Mouse (Mus musculus): Measurements from ENCODE around the gene Heatr9.

DNA sequence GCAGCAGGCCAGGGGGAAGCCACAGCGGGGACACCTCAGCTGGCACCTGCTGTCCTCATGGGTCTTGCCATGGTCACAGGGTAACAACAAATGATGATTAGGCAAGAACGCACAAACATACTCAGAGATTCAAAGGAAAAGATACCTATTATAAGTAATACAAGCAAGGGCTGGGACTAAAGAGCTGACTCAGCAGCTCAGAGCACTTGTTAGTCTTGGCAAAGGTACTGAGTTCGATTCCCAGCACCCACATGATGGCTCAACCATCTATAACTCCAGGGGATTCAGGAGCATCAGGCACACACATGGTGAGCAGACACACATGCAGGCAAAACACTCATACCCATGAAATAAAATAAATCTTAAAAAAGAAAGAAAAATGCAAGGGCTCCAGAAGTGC, 19.4 kb upstream of the Heatr9 start:
- TF ChIP-seq CTCF (IDR thresholded peaks at IDR 0.05; ENCODE audit: control insufficient read depth, insufficient read depth, insufficient replicate concordance, low read depth, low read length) (no peak), POLR2A (IDR thresholded peaks at IDR 0.05; ENCODE audit: control insufficient read depth, low read depth, low read length) (no peak)
